Mouse (Mus musculus) WW6 (cell line): ENCODE measurements around the gene Herc6.
"Not testable (repeated sequence)": the region's sequence is repeated elsewhere in the genome, so short reads cannot be mapped to it uniquely, and the experiment has no call there.

ENCODE experiments used
- DNase-seq: peaks from one replicate; pipeline ENCODE4 v3.0.0-alpha.2; 2013; ENCODE audit warnings: low read depth, low spot score

Gene Herc6

GRCm38 (mm10) chr6:57580881-57581548, at the start of gene Herc6:
Herc6 (plus strand) TSS chr6:57581000.
- DNase-seq: no peak

GRCm38 (mm10) chr6:57531011-57531410, 49.8 kb upstream of the Herc6 start:
- no peak for DNase-seq

- no peak for DNase-seq
Observed at GRCm38 (mm10) chr6:57531441-57531840, 49.4 kb upstream of the Herc6 start.

- DNase-seq: no peak
Observed at GRCm38 (mm10) chr6:57532022-57532421, 48.8 kb upstream of the Herc6 start.

- no peak for DNase-seq
Observed at GRCm38 (mm10) chr6:57533410-57533809, 47.4 kb upstream of the Herc6 start.

GRCm38 (mm10) chr6:57534231-57534610, 46.6 kb upstream of the Herc6 start:
- no peak for DNase-seq

GRCm38 (mm10) chr6:57534611-57535286, 46.1 kb upstream of the Herc6 start:
- DNase-seq: peak; percentile 33

- peak; percentile 87 for DNase-seq
Observed at GRCm38 (mm10) chr6:57535386-57535936, 45.3 kb upstream of the Herc6 start, which contains the start of gene Ppm1k. Ppm1k (minus strand) TSS chr6:57535468.

- DNase-seq: no peak
Observed at GRCm38 (mm10) chr6:57535971-57536669, 44.7 kb upstream of the Herc6 start.

- no peak for DNase-seq
Observed at GRCm38 (mm10) chr6:57537887-57538286, 42.9 kb upstream of the Herc6 start.

- DNase-seq: no peak
Observed at GRCm38 (mm10) chr6:57540950-57541498, 39.8 kb upstream of the Herc6 start.

GRCm38 (mm10) chr6:57541737-57542335, 39.0 kb upstream of the Herc6 start:
- no peak for DNase-seq

GRCm38 (mm10) chr6:57543591-57543990, 37.2 kb upstream of the Herc6 start:
- DNase-seq: not testable (repeated sequence)

- DNase-seq: no peak
Observed at GRCm38 (mm10) chr6:57544866-57545265, 35.9 kb upstream of the Herc6 start.

- no peak for DNase-seq
Observed at GRCm38 (mm10) chr6:57551211-57551796, 29.5 kb upstream of the Herc6 start.

- DNase-seq: no peak
Observed at GRCm38 (mm10) chr6:57557796-57558317, 22.9 kb upstream of the Herc6 start.

GRCm38 (mm10) chr6:57563454-57563853, 17.3 kb upstream of the Herc6 start:
- DNase-seq: no peak

GRCm38 (mm10) chr6:57565452-57565851, 15.3 kb upstream of the Herc6 start:
- no peak for DNase-seq

GRCm38 (mm10) chr6:57567630-57568029, 13.2 kb upstream of the Herc6 start:
- DNase-seq: no peak

GRCm38 (mm10) chr6:57570170-57570974, 10.4 kb upstream of the Herc6 start:
- no peak for DNase-seq
